ENCODE assay signal across 13 mouse cellular contexts in genomic region chr3:154385831-154386312, GRCm38 (mm10). TPM values are rescaled to one million over a fixed set of nuclear protein-coding genes. Genes with fewer than 3 reads are reported as not detected.
DNase-seq lines count a peak whose midpoint lies in the region; ATAC-seq and TF ChIP-seq lines count a peak whose summit lies in the region.
"Had no signal": no experiment of that assay in that cellular context is flagged by ENCODE, and none has a peak within 500 bp of the region (broad histone marks: within the 10 kb centered on the region; RNA-seq: fewer than 3 reads in every experiment).

No protein-coding gene starts in this region.

- no peak overlapping the region for H3K9ac ChIP-seq in hindbrain, embryonic 12.5 days
- H3K9ac ChIP-seq in midbrain, postnatal 0 days (replicated peaks; ENCODE audit: low read length, poor library complexity, severe bottlenecking): no peak overlapping the region
- H3K9ac ChIP-seq: liver, embryonic 15.5 days had no signal

- no peaks in the 10 kb centered on the region for H3K36me3 ChIP-seq in embryonic facial prominence, embryonic 10.5 days (replicated peaks)
- no peaks in the 10 kb centered on the region for H3K36me3 ChIP-seq in hindbrain, embryonic 12.5 days
- H3K36me3 ChIP-seq in midbrain, postnatal 0 days (ENCODE audit: insufficient read depth, low read length): no peaks in the 10 kb centered on the region
- H3K36me3 ChIP-seq: liver, embryonic 15.5 days had no signal

- peak; percentile 74 for ATAC-seq in hindbrain, embryonic 12.5 days (ENCODE audit: low FRiP score)
- 0 out of 2 replicates have a peak, but pooled peaks have one; percentile 12 for ATAC-seq in midbrain, postnatal 0 days (ENCODE audit: low FRiP score)
- no peak for ATAC-seq in megakaryocyte progenitor cell, adult 5-6 weeks (replicated peaks; ENCODE audit: poor library complexity)
- no peak for ATAC-seq in activated CD4-positive, CD25-positive, alpha-beta regulatory T cell, adult 4 months

- 11% methylated on average over 10 of the region's 10 CpGs for WGBS in embryonic facial prominence, embryonic 10.5 days
- WGBS in hindbrain, embryonic 12.5 days: 6% methylated on average over 10 of the region's 10 CpGs
- WGBS in midbrain, postnatal 0 days: 9% methylated on average over 10 of the region's 10 CpGs

- TF ChIP-seq CTCF in midbrain, postnatal 0 days (IDR thresholded peaks at IDR 0.05): no peak

- H3K4me3 ChIP-seq in embryonic facial prominence, embryonic 10.5 days: peak overlapping the region; percentile 29; the same call in 1 of the 2 replicates
- no peak overlapping the region for H3K4me3 ChIP-seq in hindbrain, embryonic 12.5 days
- no peak overlapping the region for H3K4me3 ChIP-seq in midbrain, postnatal 0 days (ENCODE audit: low read depth, low read length)
- H3K4me3 ChIP-seq: gastrocnemius, adult 2 months; liver, embryonic 15.5 days had no signal

- peaks cover 69% of the 10 kb centered on the region for H3K4me1 ChIP-seq in embryonic facial prominence, embryonic 10.5 days
- H3K4me1 ChIP-seq in hindbrain, embryonic 12.5 days: peaks cover 36% of the 10 kb centered on the region
- H3K4me1 ChIP-seq in midbrain, postnatal 0 days (ENCODE audit: insufficient read depth, low read length): 0 out of 2 replicates have a peak, but pooled peaks cover 3% of the 10 kb centered on the region
- H3K4me1 ChIP-seq: liver, embryonic 15.5 days had no signal

- H3K9me3 ChIP-seq in embryonic facial prominence, embryonic 10.5 days: no peaks in the 10 kb centered on the region
- H3K9me3 ChIP-seq in hindbrain, embryonic 12.5 days (replicated peaks): no peaks in the 10 kb centered on the region
- no peaks in the 10 kb centered on the region for H3K9me3 ChIP-seq in midbrain, postnatal 0 days (ENCODE audit: low read length)
- H3K9me3 ChIP-seq: liver, embryonic 15.5 days had no signal

- peaks cover 23% of the 10 kb centered on the region for H3K27me3 ChIP-seq in embryonic facial prominence, embryonic 10.5 days (replicated peaks; ENCODE audit: low read depth, poor library complexity, severe bottlenecking)
- H3K27me3 ChIP-seq in hindbrain, embryonic 12.5 days: peaks cover 6% of the 10 kb centered on the region; the same call in 1 of the 2 replicates
- H3K27me3 ChIP-seq in midbrain, postnatal 0 days (ENCODE audit: insufficient read depth, low read length): no peaks in the 10 kb centered on the region
- H3K27me3 ChIP-seq: liver, embryonic 15.5 days had no signal

- no peak overlapping the region for H3K4me2 ChIP-seq in hindbrain, embryonic 12.5 days (replicated peaks)
- H3K4me2 ChIP-seq in midbrain, postnatal 0 days (ENCODE audit: low read depth, low read length, poor library complexity, severe bottlenecking): 0 out of 2 replicates have a peak overlapping the region, but pooled peaks have one; percentile 9
- H3K4me2 ChIP-seq: liver, embryonic 15.5 days had no signal

- H3K27ac ChIP-seq in embryonic facial prominence, embryonic 10.5 days (replicated peaks): peak overlapping the region; percentile 72
- peak overlapping the region; percentile 23; the same call in 1 of the 2 replicates for H3K27ac ChIP-seq in hindbrain, embryonic 12.5 days
- no peak overlapping the region for H3K27ac ChIP-seq in midbrain, postnatal 0 days (ENCODE audit: low read depth, low read length)
- H3K27ac ChIP-seq: gastrocnemius, adult 2 months; liver, embryonic 15.5 days had no signal

- peak; percentile 55 for DNase-seq in left cerebral cortex, postnatal 4 days
- no peak for DNase-seq in left cerebral cortex, adult 11 months (ENCODE audit: low spot score)
- peak; percentile 81 for DNase-seq in embryonic facial prominence, embryonic 10.5 days (ENCODE audit: low spot score)
- peak; percentile 17 for DNase-seq in midbrain, postnatal 0 days (ENCODE audit: low spot score)
- no peak for DNase-seq in thymus, adult 18-20 months
- DNase-seq: gastrocnemius, adult 2 months; heart, postnatal 14 days; kidney, postnatal 10 days had no signal

- intact Hi-C loops in left cerebral cortex, postnatal 4 days (cut with DNase I): no loop called here

RNA-seq across cellular contexts. Expression of gene Lhx8, which starts 55.4 kb away (rescaled TPM):
- total RNA-seq in left cerebral cortex, postnatal 4 days (2021): 1 to 10 TPM; 1.7 to 4.8 TPM
- polyA plus RNA-seq in embryonic facial prominence, embryonic 10.5 days (2016; fragmentation: Nextera tagmentation; extraction: Ambion mirVana): 59.5 and 63.6 TPM in 2 replicates
- 1.4 and 3.1 TPM in 2 replicates for polyA plus RNA-seq in hindbrain, embryonic 12.5 days (2016; fragmentation: Nextera tagmentation; extraction: Ambion mirVana)
- 0.49 TPM in 1 of 2 replicates, not detected in the other for total RNA-seq in midbrain, postnatal 0 days (2014; rRNA removed)
- polyA plus RNA-seq in midbrain, postnatal 0 days (2015; fragmentation: Nextera tagmentation; extraction: Ambion mirVana): 0.58 and 1.0 TPM in 2 replicates
- total RNA-seq in megakaryocyte progenitor cell, adult 5-6 weeks (2015): not detected in 2 replicates
- not detected in 2 replicates for total RNA-seq in megakaryocyte progenitor cell, adult 5-6 weeks (2017)
- not detected for polyA plus RNA-seq in activated CD4-positive, CD25-positive, alpha-beta regulatory T cell, adult 4 months (2017; shearing (Covaris generic))
- total RNA-seq: heart, postnatal 14 days had no signal
- polyA plus RNA-seq: liver, embryonic 15.5 days; small intestine, adult 2 months had no signal

Comparison
In these comparisons a context has a peak if more than half of its experiments do, and no peak if none do; other contexts are left out.
1. DNase-seq: peak in left cerebral cortex, postnatal 4 days (single experiment), embryonic facial prominence, embryonic 10.5 days (single experiment) and midbrain, postnatal 0 days (single experiment); none in left cerebral cortex, adult 11 months (single experiment) and thymus, adult 18-20 months (0 of 2).
2. ATAC-seq: peak in hindbrain, embryonic 12.5 days (single experiment) and midbrain, postnatal 0 days (single experiment); none in megakaryocyte progenitor cell, adult 5-6 weeks (single experiment) and activated CD4-positive, CD25-positive, alpha-beta regulatory T cell, adult 4 months (single experiment).
3. RNA of gene Lhx8, which starts 55.4 kb away (polyA plus RNA-seq): 59.5 to 63.6 TPM in embryonic facial prominence, embryonic 10.5 days; 1.4 to 3.1 TPM in hindbrain, embryonic 12.5 days, 0.58 to 1.0 TPM in midbrain, postnatal 0 days and not detected in activated CD4-positive, CD25-positive, alpha-beta regulatory T cell, adult 4 months; every median in the first group is over 10 times any median in the second.